Mouse (Mus musculus) kidney, embryonic 15.5 days (tissue): ENCODE measurements around the gene Rhobtb3. TPM values are rescaled to one million over a fixed set of nuclear protein-coding genes. Genes with fewer than 3 reads are reported as not detected.
"Not testable (repeated sequence)": the region's sequence is repeated elsewhere in the genome, so short reads cannot be mapped to it uniquely, and the experiment has no call there.

Experiments used
- ATAC-seq: fragments of 200-750 bp; cut with Nextera tagmentation; replicated peaks from 2 replicates; pipeline ENCODE4 v1.8.0; 2017; ENCODE audit warnings: moderate TSS enrichment; ENCODE audit not compliant: low FRiP score
- H3K27ac ChIP-seq: fragments of 300-500 bp; sonication (generic); 2 replicates; pipeline ENCODE4 v1.5.1; 2015; ENCODE audit warnings: mild to moderate bottlenecking, inconsistent platforms
- H3K27me3 ChIP-seq: fragments of 300-500 bp; sonication (generic); 2 replicates; pipeline ENCODE4 v1.6.1; 2015; ENCODE audit warnings: inconsistent platforms
- H3K36me3 ChIP-seq: fragments of 300-500 bp; sonication (generic); 2 replicates; pipeline ENCODE4 v1.6.1; 2015; ENCODE audit warnings: inconsistent platforms
- H3K4me1 ChIP-seq: fragments of 300-500 bp; sonication (generic); 2 replicates; pipeline ENCODE4 v1.6.1; 2015; ENCODE audit warnings: inconsistent platforms
- H3K4me2 ChIP-seq: fragments of 300-500 bp; sonication (generic); 2 replicates; pipeline ENCODE4 v1.6.1; 2015; ENCODE audit warnings: moderate library complexity, mild to moderate bottlenecking, inconsistent platforms
- H3K4me3 ChIP-seq: fragments of 300-500 bp; sonication (generic); replicated peaks from 2 replicates; pipeline ENCODE4 v1.5.1; 2015; ENCODE audit warnings: mild to moderate bottlenecking, inconsistent platforms
- H3K9ac ChIP-seq: fragments of 300-500 bp; sonication (generic); 2 replicates; pipeline ENCODE4 v1.6.1; 2015; ENCODE audit warnings: mild to moderate bottlenecking, inconsistent platforms
- H3K9me3 ChIP-seq: fragments of 300-500 bp; sonication (generic); replicated peaks from 2 replicates; pipeline ENCODE4 v1.6.1; 2016; ENCODE audit warnings: inconsistent platforms
- WGBS: fragments of 180-500 bp; shearing (Covaris S2); methylation state at CpG from one replicate; pipeline ENCODE4 v1.1.7; 2015; ENCODE audit warnings: mixed read lengths; 5-methylcytosine and 5-hydroxymethylcytosine counted together
- polyA plus RNA-seq: library from polyadenylated mRNA; unstranded; fragments of >200 nt; fragmentation: Nextera tagmentation; extraction: Ambion mirVana; gene quantifications from 2 replicates; pipeline ENCODE4 v1.2.1, GENCODE M21; 2015

The Rhobtb3 gene
- polyA plus RNA-seq, 1 experiment from 2014 or later: 37.5 TPM

- not testable (repeated sequence) for H3K27me3 ChIP-seq, H3K9ac ChIP-seq, H3K27ac ChIP-seq, H3K36me3 ChIP-seq, H3K4me3 ChIP-seq, H3K4me1 ChIP-seq, ATAC-seq, H3K9me3 ChIP-seq, H3K4me2 ChIP-seq
- 85% methylated on average over 4 of the region's 4 CpGs for WGBS
Measured at GRCm38 (mm10) chr13:75822366-75822765, 121.4 kb downstream of the Rhobtb3 start.

GRCm38 (mm10) chr13:75819898-75820297 is 123.8 kb downstream of the Rhobtb3 start:
- Histone ChIP-seq H3K36me3 (no peaks in the 10 kb centered on the region), H3K27ac (no peak overlapping the region), H3K27me3 (no peaks in the 10 kb centered on the region), H3K4me2 (no peak overlapping the region), H3K9ac (no peak overlapping the region), H3K4me3 (no peak overlapping the region), H3K4me1 (no peaks in the 10 kb centered on the region), H3K9me3 (no peaks in the 10 kb centered on the region)
- ATAC-seq: no peak

Other genes starting within 250 kb of the Rhobtb3 start
- gene Ell2, start 237.2 kb downstream of the Rhobtb3 start, polyA plus RNA-seq: 4.7 and 5.2 TPM in 2 replicates
- gene Glrx, start 104.1 kb downstream of the Rhobtb3 start, polyA plus RNA-seq: 38.6 and 43.3 TPM in 2 replicates
- 0.84 and 0.87 TPM in 2 replicates for gene Spata9, start 23.2 kb upstream of the Rhobtb3 start, polyA plus RNA-seq
- 18.9 and 20.2 TPM in 2 replicates for gene Rfesd, start 74.8 kb upstream of the Rhobtb3 start, polyA plus RNA-seq
- gene Gpr150, start 113.1 kb upstream of the Rhobtb3 start, polyA plus RNA-seq: 0.44 and 0.60 TPM in 2 replicates
- gene Arsk, start 154.7 kb upstream of the Rhobtb3 start, polyA plus RNA-seq: 9.3 and 10.5 TPM in 2 replicates
- 13.3 and 15.7 TPM in 2 replicates for gene Ttc37, start 154.8 kb upstream of the Rhobtb3 start, polyA plus RNA-seq